Mouse (Mus musculus): ENCODE measurements around the gene Zfp457. TPM values are rescaled to one million over a fixed set of nuclear protein-coding genes. Genes with fewer than 3 reads are reported as not detected.
"Not testable (repeated sequence)": the region's sequence is repeated elsewhere in the genome, so short reads cannot be mapped to it uniquely, and the experiment has no call there.

The Zfp457 gene
- total RNA-seq (2021) (1 to 10 TPM; 3.3 to 4.6 TPM), polyA plus RNA-seq (2012; rRNA removed) (0.15 and 0.73 TPM in 2 replicates)
- long read RNA-seq, partial matches to known transcripts: 0 of 1 reads
- long read RNA-seq, other reads (novel, unspliced or antisense): 1 of 1 reads

- peak; percentile 89 for DNase-seq
Observed at GRCm38 (mm10) chr13:67305822-67306672, at the start of gene Zfp457. TSS of gene Zfp457 (minus strand) at chr13:67306485.

GRCm38 (mm10) chr13:67351854-67352253 lies 45.6 kb upstream of the Zfp457 start:
- DNase-seq: no peak

- DNase-seq: no peak
Observed at GRCm38 (mm10) chr13:67343422-67343821, 37.1 kb upstream of the Zfp457 start.

GRCm38 (mm10) chr13:67332877-67333276 lies 26.6 kb upstream of the Zfp457 start:
- no peak for DNase-seq

- peak; percentile 90 for DNase-seq
Observed at GRCm38 (mm10) chr13:67332019-67332724, 25.9 kb upstream of the Zfp457 start, which contains the start of gene Zfp595. TSS of gene Zfp595 (minus strand) at chr13:67332570.

GRCm38 (mm10) chr13:67306718-67307117 lies 433 bp upstream of the Zfp457 start:
- DNase-seq: no peak

GRCm38 (mm10) chr13:67278314-67278713 lies 28.0 kb downstream of the Zfp457 start, which contains the start of gene Zfp458:
TSS of gene Zfp458 (minus strand) at chr13:67278466.
- DNase-seq: no peak

GRCm38 (mm10) chr13:67269383-67270065 lies 36.8 kb downstream of the Zfp457 start:
- DNase-seq: not testable (repeated sequence)

- DNase-seq: peak; percentile 87
Observed at GRCm38 (mm10) chr13:67268568-67269369, 37.5 kb downstream of the Zfp457 start.

Other genes starting within 250 kb of the Zfp457 start
- gene Zfp712, start 245.3 kb downstream of the Zfp457 start, total RNA-seq (2021): 1 to 10 TPM; 2.0 to 2.2 TPM
- gene Zfp712, start 245.3 kb downstream of the Zfp457 start, polyA plus RNA-seq (2012; rRNA removed): 0.02 and 0.04 TPM in 2 replicates
- gene Zfp708, start 208.5 kb downstream of the Zfp457 start, total RNA-seq (2021): under 1 TPM; 0.29 to 0.79 TPM
- not detected in 2 replicates for gene Zfp708, start 208.5 kb downstream of the Zfp457 start, polyA plus RNA-seq (2012; rRNA removed)
- 1 to 10 TPM; 6.2 to 7.2 TPM for gene Gm28557, start 197.9 kb downstream of the Zfp457 start, total RNA-seq (2021)
- 0.67 and 0.73 TPM in 2 replicates for gene Gm28557, start 197.9 kb downstream of the Zfp457 start, polyA plus RNA-seq (2012; rRNA removed)
- 1 to 10 TPM in 1 of 2 experiments, under 1 TPM in 1; 0.52 to 2.0 TPM for gene Rslcan18, start 190.2 kb downstream of the Zfp457 start, total RNA-seq (2021)
- 0.04 and 0.06 TPM in 2 replicates for gene Rslcan18, start 190.2 kb downstream of the Zfp457 start, polyA plus RNA-seq (2012; rRNA removed)
- 1 to 10 TPM; 4.1 to 4.7 TPM for gene Zfp759, start 184.8 kb downstream of the Zfp457 start, total RNA-seq (2021)
- 0.03 TPM in 1 of 2 replicates, not detected in the other for gene Zfp759, start 184.8 kb downstream of the Zfp457 start, polyA plus RNA-seq (2012; rRNA removed)
- gene Rsl1, start 133.3 kb downstream of the Zfp457 start, total RNA-seq (2021): 1 to 10 TPM; 5.6 to 6.0 TPM
- 0.36 and 0.73 TPM in 2 replicates for gene Rsl1, start 133.3 kb downstream of the Zfp457 start, polyA plus RNA-seq (2012; rRNA removed)
- gene Zfp455, start 112.0 kb downstream of the Zfp457 start, total RNA-seq (2021): 1 to 10 TPM; 1.9 to 2.4 TPM
- gene Zfp455, start 112.0 kb downstream of the Zfp457 start, polyA plus RNA-seq (2012; rRNA removed): not detected in 2 replicates
- gene Zfp458, start 28.0 kb downstream of the Zfp457 start, total RNA-seq (2021): 1 to 10 TPM; 3.4 to 3.6 TPM
- 0.09 and 0.13 TPM in 2 replicates for gene Zfp458, start 28.0 kb downstream of the Zfp457 start, polyA plus RNA-seq (2012; rRNA removed)
- gene Zfp595, start 26.1 kb upstream of the Zfp457 start, total RNA-seq (2021): 1 to 10 TPM; 3.8 to 5.7 TPM
- gene Zfp595, start 26.1 kb upstream of the Zfp457 start, polyA plus RNA-seq (2012; rRNA removed): 0.10 and 0.12 TPM in 2 replicates
- gene Gm28044, start 54.1 kb upstream of the Zfp457 start, total RNA-seq (2021): 1 to 10 TPM; 1.2 to 1.8 TPM
- gene Gm28044, start 54.1 kb upstream of the Zfp457 start, polyA plus RNA-seq (2012; rRNA removed): not detected in 2 replicates
- 1 to 10 TPM; 2.6 to 2.8 TPM for gene Zfp953, start 54.1 kb upstream of the Zfp457 start, total RNA-seq (2021)
- gene Zfp953, start 54.1 kb upstream of the Zfp457 start, polyA plus RNA-seq (2012; rRNA removed): 0.04 and 0.06 TPM in 2 replicates
- 1 to 10 TPM; 1.1 TPM for gene Gm28041, start 69.2 kb upstream of the Zfp457 start, total RNA-seq (2021)
- gene Gm28041, start 69.2 kb upstream of the Zfp457 start, polyA plus RNA-seq (2012; rRNA removed): not detected in 2 replicates
- gene Zfp456, start 69.3 kb upstream of the Zfp457 start, total RNA-seq (2021): 1 to 10 TPM in 1 of 2 experiments, under 1 TPM in 1; 0.98 to 1.4 TPM
- gene Zfp456, start 69.3 kb upstream of the Zfp457 start, polyA plus RNA-seq (2012; rRNA removed): not detected in 2 replicates
- gene Zfp429, start 93.3 kb upstream of the Zfp457 start, total RNA-seq (2021): 1 to 10 TPM; 3.5 to 4.7 TPM
- gene Zfp429, start 93.3 kb upstream of the Zfp457 start, polyA plus RNA-seq (2012; rRNA removed): 1.4 TPM in 1 of 2 replicates, not detected in the other
- 1 to 10 TPM in 1 of 2 experiments, under 1 TPM in 1; 0.29 to 3.9 TPM for gene Zfp459, start 114.9 kb upstream of the Zfp457 start, total RNA-seq (2021)
- 0.02 TPM in 1 of 2 replicates, not detected in the other for gene Zfp459, start 114.9 kb upstream of the Zfp457 start, polyA plus RNA-seq (2012; rRNA removed)
- 10 to 100 TPM; 16.5 to 20.0 TPM for gene Zfp874a, start 145.1 kb upstream of the Zfp457 start, total RNA-seq (2021)
- gene Zfp874a, start 145.1 kb upstream of the Zfp457 start, polyA plus RNA-seq (2012; rRNA removed): 0.44 and 0.46 TPM in 2 replicates
- 10 to 100 TPM; 16.1 to 17.3 TPM for gene Zfp874b, start 177.8 kb upstream of the Zfp457 start, total RNA-seq (2021)
- gene Zfp874b, start 177.8 kb upstream of the Zfp457 start, polyA plus RNA-seq (2012; rRNA removed): 0.28 and 0.95 TPM in 2 replicates
- gene Zfp58, start 194.1 kb upstream of the Zfp457 start, total RNA-seq (2021): 1 to 10 TPM; 7.5 to 7.6 TPM
- 0.17 and 0.20 TPM in 2 replicates for gene Zfp58, start 194.1 kb upstream of the Zfp457 start, polyA plus RNA-seq (2012; rRNA removed)
- not detected for gene Gm26965, start 219.7 kb upstream of the Zfp457 start, total RNA-seq (2021)
- not detected in 2 replicates for gene Gm26965, start 219.7 kb upstream of the Zfp457 start, polyA plus RNA-seq (2012; rRNA removed)
- gene Zfp87, start 219.7 kb upstream of the Zfp457 start, total RNA-seq (2021): 10 to 100 TPM; 23.1 to 24.2 TPM
- 3.0 and 4.2 TPM in 2 replicates for gene Zfp87, start 219.7 kb upstream of the Zfp457 start, polyA plus RNA-seq (2012; rRNA removed)
- gene Zfp748, start 247.3 kb upstream of the Zfp457 start, total RNA-seq (2021): 1 to 10 TPM; 9.0 to 9.3 TPM
- gene Zfp748, start 247.3 kb upstream of the Zfp457 start, polyA plus RNA-seq (2012; rRNA removed): 0.66 and 0.75 TPM in 2 replicates